In the genomic region with DNA sequence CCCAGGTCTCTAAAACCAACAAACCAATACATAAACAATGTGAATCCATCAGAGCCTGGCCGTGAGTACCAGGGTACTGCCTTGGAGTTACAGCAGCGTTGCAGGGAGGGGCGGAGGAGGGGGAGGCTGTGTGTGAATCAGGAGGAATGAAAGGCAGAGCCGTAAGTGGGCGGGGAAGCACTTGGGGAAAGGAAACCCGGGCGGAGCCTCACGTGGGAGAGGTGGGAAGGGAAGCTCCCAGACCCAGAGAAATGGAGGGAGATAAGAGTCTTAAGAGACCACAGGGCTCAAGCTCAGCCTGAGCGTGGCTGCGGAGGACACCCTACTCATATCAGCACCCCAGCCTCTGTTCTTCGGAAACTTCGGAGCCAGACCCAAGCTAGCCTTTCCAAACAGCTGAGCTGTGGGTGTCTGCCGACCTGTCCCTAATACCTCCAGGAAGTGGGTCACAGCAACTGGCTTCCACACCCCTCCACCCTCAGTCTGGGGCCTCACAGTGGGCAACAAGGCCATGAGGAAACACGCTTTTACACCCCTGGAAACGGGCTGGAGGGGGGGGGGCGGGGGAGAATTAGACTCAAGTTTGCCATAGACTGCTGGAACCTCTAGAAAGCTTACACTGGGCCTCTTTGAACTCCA, we compare ENCODE assay signal across 8 mouse cellular contexts. TPM values are rescaled to one million over a fixed set of nuclear protein-coding genes. Genes with fewer than 3 reads are reported as not detected.
DNase-seq lines count a peak whose midpoint lies in the region; ATAC-seq and TF ChIP-seq lines count a peak whose summit lies in the region.

No protein-coding gene starts in this region.

- no peaks in the 10 kb centered on the region for H3K27me3 ChIP-seq in E14TG2a.4 (ENCODE audit: insufficient read depth, low read length)
- H3K27me3 ChIP-seq in intestine, embryonic 14.5 days (replicated peaks; ENCODE audit: control insufficient read depth, insufficient read depth, low read length) = no peaks in the 10 kb centered on the region
- H3K27me3 ChIP-seq in liver, embryonic 11.5 days (replicated peaks; ENCODE audit: control insufficient read depth, insufficient read depth, low read length) = no peaks in the 10 kb centered on the region
- no peaks in the 10 kb centered on the region for H3K27me3 ChIP-seq in midbrain, postnatal 0 days (ENCODE audit: insufficient read depth, low read length)

- H3K9ac ChIP-seq in intestine, embryonic 14.5 days (ENCODE audit: low read length) = peak overlapping the region; percentile 30; the same call in 1 of the 2 replicates
- peak overlapping the region; percentile 13; the same call in 1 of the 2 replicates for H3K9ac ChIP-seq in liver, embryonic 11.5 days (ENCODE audit: low read depth, low read length)
- no peak overlapping the region for H3K9ac ChIP-seq in midbrain, postnatal 0 days (replicated peaks; ENCODE audit: low read length, poor library complexity, severe bottlenecking)

- peak overlapping the region; percentile 57 for H3K4me2 ChIP-seq in intestine, embryonic 14.5 days (ENCODE audit: low read length)
- H3K4me2 ChIP-seq in liver, embryonic 11.5 days = peak overlapping the region; percentile 56
- peak overlapping the region; percentile 20 for H3K4me2 ChIP-seq in midbrain, postnatal 0 days (ENCODE audit: low read depth, low read length, poor library complexity, severe bottlenecking)

- peaks cover 96% of the 10 kb centered on the region for H3K4me1 ChIP-seq in E14TG2a.4 (replicated peaks; ENCODE audit: low read depth, low read length)
- peaks cover 7% of the 10 kb centered on the region for H3K4me1 ChIP-seq in intestine, embryonic 14.5 days (replicated peaks; ENCODE audit: control insufficient read depth, insufficient read depth, low read length)
- H3K4me1 ChIP-seq in liver, embryonic 11.5 days (replicated peaks; ENCODE audit: control insufficient read depth, insufficient read depth, low read length) = peaks cover 13% of the 10 kb centered on the region
- H3K4me1 ChIP-seq in midbrain, postnatal 0 days (ENCODE audit: insufficient read depth, low read length) = no peaks in the 10 kb centered on the region

- no peaks in the 10 kb centered on the region for H3K9me3 ChIP-seq in E14TG2a.4 (ENCODE audit: low read length)
- H3K9me3 ChIP-seq in intestine, embryonic 14.5 days (ENCODE audit: control insufficient read depth, low read length) = no peaks in the 10 kb centered on the region
- H3K9me3 ChIP-seq in liver, embryonic 11.5 days (ENCODE audit: control insufficient read depth, low read length) = no peaks in the 10 kb centered on the region
- H3K9me3 ChIP-seq in midbrain, postnatal 0 days (ENCODE audit: low read length) = no peaks in the 10 kb centered on the region

- peak overlapping the region; percentile 49 for H3K4me3 ChIP-seq in E14TG2a.4 (replicated peaks; ENCODE audit: low read length)
- peak overlapping the region; percentile 20; the same call in 1 of the 2 replicates for H3K4me3 ChIP-seq in intestine, embryonic 14.5 days (ENCODE audit: low read depth, low read length)
- H3K4me3 ChIP-seq in liver, embryonic 11.5 days (ENCODE audit: low read depth, low read length) = no peak overlapping the region
- no peak overlapping the region for H3K4me3 ChIP-seq in midbrain, postnatal 0 days (ENCODE audit: low read depth, low read length)

- 8% methylated on average over 16 of the region's 16 CpGs for WGBS in intestine, embryonic 14.5 days
- 4% methylated on average over 16 of the region's 16 CpGs for WGBS in liver, embryonic 11.5 days
- 22% methylated on average over 16 of the region's 16 CpGs for WGBS in midbrain, postnatal 0 days

- peak overlapping the region; percentile 47; the same call in 1 of the 2 replicates for H3K27ac ChIP-seq in intestine, embryonic 14.5 days (ENCODE audit: low read depth)
- H3K27ac ChIP-seq in liver, embryonic 11.5 days (ENCODE audit: low read depth, low read length) = no peak overlapping the region
- no peak overlapping the region for H3K27ac ChIP-seq in midbrain, postnatal 0 days (ENCODE audit: low read depth, low read length)

- no peaks in the 10 kb centered on the region for H3K36me3 ChIP-seq in E14TG2a.4 (ENCODE audit: insufficient read depth, low read length)
- no peaks in the 10 kb centered on the region for H3K36me3 ChIP-seq in intestine, embryonic 14.5 days (ENCODE audit: control insufficient read depth, insufficient read depth, low read length)
- H3K36me3 ChIP-seq in liver, embryonic 11.5 days (ENCODE audit: control insufficient read depth, insufficient read depth, low read length) = no peaks in the 10 kb centered on the region
- H3K36me3 ChIP-seq in midbrain, postnatal 0 days (ENCODE audit: insufficient read depth, low read length) = no peaks in the 10 kb centered on the region

- no peak for TF ChIP-seq CTCF in E14TG2a.4 (conservative IDR thresholded peaks at IDR 0.05; ENCODE audit: low read length)
- no peak for TF ChIP-seq CTCF in midbrain, postnatal 0 days (IDR thresholded peaks at IDR 0.05)

- DNase-seq in adrenal gland, postnatal 4 days (ENCODE audit: low spot score in 2 of 2) = peak; percentile 27 to 44
- peak; percentile 82 for DNase-seq in intestine, embryonic 14.5 days (ENCODE audit: low spot score)
- DNase-seq in liver, embryonic 11.5 days (ENCODE audit: low spot score) = peak; percentile 68
- DNase-seq in midbrain, postnatal 0 days (ENCODE audit: low spot score) = no peak
- peak; percentile 42 to 63 for DNase-seq in urinary bladder, postnatal 36 days (ENCODE audit: low spot score in 2 of 2)
- DNase-seq in layer of hippocampus, adult 9-10 months (ENCODE audit: low spot score) = no peak

- ATAC-seq in frontal cortex, adult (ENCODE audit: low TSS enrichment) = peak; percentile 95
- peak; percentile 91 for ATAC-seq in intestine, embryonic 14.5 days (replicated peaks; ENCODE audit: low FRiP score, low TSS enrichment, low read depth)
- peak; percentile 76 for ATAC-seq in liver, embryonic 11.5 days (replicated peaks; ENCODE audit: low FRiP score)
- no peak for ATAC-seq in midbrain, postnatal 0 days (ENCODE audit: low FRiP score)

RNA-seq across cellular contexts. Expression of gene Tead4, which starts 14.7 kb away (rescaled TPM):
- 1 to 10 TPM; 3.3 to 4.1 TPM for total RNA-seq in adrenal gland, postnatal 4 days (2021)
- 1.7 and 1.9 TPM in 2 replicates for polyA plus RNA-seq in intestine, embryonic 14.5 days (2014; fragmentation: Nextera tagmentation; extraction: Ambion mirVana)
- polyA plus RNA-seq in liver, embryonic 11.5 days (2014; fragmentation: Nextera tagmentation; extraction: Ambion mirVana) = 0.95 and 1.9 TPM in 2 replicates
- 0.42 and 0.82 TPM in 2 replicates for total RNA-seq in midbrain, postnatal 0 days (2014; rRNA removed)
- polyA plus RNA-seq in midbrain, postnatal 0 days (2015; fragmentation: Nextera tagmentation; extraction: Ambion mirVana) = 0.17 and 0.27 TPM in 2 replicates

Comparison
In these comparisons a context has a peak if more than half of its experiments do, and no peak if none do; other contexts are left out.
1. H3K4me3 ChIP-seq: peak in E14TG2a.4 (single experiment) and intestine, embryonic 14.5 days (single experiment); none in liver, embryonic 11.5 days (single experiment) and midbrain, postnatal 0 days (single experiment).
2. DNase-seq: peak in adrenal gland, postnatal 4 days (2 of 2), intestine, embryonic 14.5 days (single experiment), liver, embryonic 11.5 days (single experiment) and urinary bladder, postnatal 36 days (2 of 2); none in midbrain, postnatal 0 days (single experiment) and layer of hippocampus, adult 9-10 months (single experiment).
3. Peak in every context shown above with its lines, with median percentiles within 50 percentile points of each other: H3K4me2 ChIP-seq.